Mouse (Mus musculus) kidney, adult 2 months (tissue): ENCODE measurements around the gene Hba-x.

ENCODE experiments used
- CTCF ChIP-seq: fragments of 200-500 bp; conservative IDR thresholded peaks from 2 replicates; pipeline ENCODE4 v1.5.1; 2011; ENCODE audit warnings: low read depth, mild to moderate bottlenecking, control low read depth, low read length, moderate library complexity, mixed read lengths; ENCODE audit not compliant: insufficient read depth, insufficient read length
- POLR2A ChIP-seq: fragments of 200-500 bp; IDR thresholded peaks from one replicate; pipeline ENCODE4 v1.6.1; 2011; ENCODE audit warnings: low read depth, low read length, control low read depth

- TF ChIP-seq CTCF (no peak), POLR2A (no peak)
Observed at GRCm38 (mm10) chr11:32245614-32246013, 30.6 kb upstream of the Hba-x start.
